Mouse (Mus musculus) C2C12 (cell line): ENCODE measurements around the gene Lce1a2. TPM values are rescaled to one million over a fixed set of nuclear protein-coding genes. Genes with fewer than 3 reads are reported as not detected.

Source experiments
- H3K27me3 ChIP-seq: one replicate; pipeline ENCODE4 v1.6.1; 2011; ENCODE audit not compliant: control insufficient read depth, insufficient read depth, insufficient read length
- H3K36me3 ChIP-seq: one replicate; pipeline ENCODE4 v1.6.1; 2011; ENCODE audit not compliant: control insufficient read depth, insufficient read depth
- H3K4me3 ChIP-seq: one replicate; pipeline ENCODE4 v1.5.1; 2011; ENCODE audit warnings: mild to moderate bottlenecking, control low read depth; ENCODE audit not compliant: poor library complexity, insufficient read depth, severe bottlenecking
- H3K79me2 ChIP-seq: one replicate; pipeline ENCODE4 v1.6.1; 2011; ENCODE audit not compliant: control insufficient read depth, insufficient read depth
- H3K79me3 ChIP-seq: one replicate; pipeline ENCODE4 v1.6.1; 2011; ENCODE audit warnings: low read depth, control low read depth
- H3ac ChIP-seq: one replicate; pipeline ENCODE3; 2011; ENCODE audit warnings: low read depth; ENCODE audit not compliant: control insufficient read depth, insufficient read length
- CEBPB ChIP-seq: IDR thresholded peaks from one replicate; pipeline ENCODE4 v1.6.1; 2011; ENCODE audit warnings: low read depth, mild to moderate bottlenecking, control low read depth, moderate library complexity
- CTCF ChIP-seq: IDR thresholded peaks from one replicate; pipeline ENCODE4 v1.5.1; 2011; ENCODE audit not compliant: control insufficient read depth, insufficient read depth, insufficient read length
- FOSL1 ChIP-seq: IDR thresholded peaks from one replicate; pipeline ENCODE4 v1.8.0; 2011; ENCODE audit warnings: mild to moderate bottlenecking, low read length; ENCODE audit not compliant: poor library complexity, insufficient read depth, severe bottlenecking
- MAX ChIP-seq: IDR thresholded peaks from one replicate; pipeline ENCODE4 v1.6.1; 2011; ENCODE audit warnings: mild to moderate bottlenecking, control low read depth
- MYOD1 ChIP-seq: IDR thresholded peaks from one replicate; pipeline ENCODE4 v1.6.1; 2011; ENCODE audit warnings: low read depth; ENCODE audit not compliant: control insufficient read depth, insufficient read length
- MYOG ChIP-seq: IDR thresholded peaks from one replicate; pipeline ENCODE4 v1.6.1; 2011; ENCODE audit not compliant: control insufficient read depth, insufficient read length; ENCODE audit errors: extremely low read depth
- USF1 ChIP-seq: IDR thresholded peaks from one replicate; pipeline ENCODE4 v1.6.1; 2011; ENCODE audit warnings: low read depth, mild to moderate bottlenecking, control low read depth, moderate library complexity
- polyA plus RNA-seq: library from polyadenylated mRNA; unstranded; fragments of >200 nt; fragmentation: generic; extraction: Trizol; gene quantifications from one replicate; pipeline ENCODE4 v1.2.1, GENCODE M21; 2012; ENCODE audit warnings: missing spikeins

Gene Lce1a2
- polyA plus RNA-seq, 1 experiment: not detected

GRCm38 (mm10) chr3:92687110-92687509, 17.0 kb upstream of the Lce1a2 start, which contains the start of gene Lce1d:
Gene Lce1d (minus strand): TSS chr3:92687210.
- TF ChIP-seq CTCF: no peak
- TF ChIP-seq MYOG: no peak
- no peak for TF ChIP-seq MYOD1
- TF ChIP-seq MAX: no peak
- no peak for TF ChIP-seq FOSL1
- no peak for TF ChIP-seq USF1
- TF ChIP-seq CEBPB: no peak

GRCm38 (mm10) chr3:92678947-92679346, 8.8 kb upstream of the Lce1a2 start, which contains the start of gene Lce1c:
Gene Lce1c (plus strand): TSS chr3:92679247.
- Histone ChIP-seq H3K36me3 (no peaks in the 10 kb centered on the region), H3ac (no peak within 1 kb of the TSS), H3K79me3 (no peaks in the 10 kb centered on the region), H3K79me2 (no peaks in the 10 kb centered on the region), H3K27me3 (no peaks in the 10 kb centered on the region), H3K4me3 (no peak within 1 kb of the TSS)
- no peak for TF ChIP-seq MYOD1

More at GRCm38 (mm10) chr3:92687110-92687509, 17.0 kb upstream of the Lce1a2 start, which contains the start of gene Lce1d:
- Histone ChIP-seq H3ac (no peak within 1 kb of the TSS), H3K36me3 (no peaks in the 10 kb centered on the region), H3K27me3 (no peaks in the 10 kb centered on the region), H3K79me3 (no peaks in the 10 kb centered on the region), H3K79me2 (no peaks in the 10 kb centered on the region), H3K4me3 (no peak within 1 kb of the TSS)

DNA sequence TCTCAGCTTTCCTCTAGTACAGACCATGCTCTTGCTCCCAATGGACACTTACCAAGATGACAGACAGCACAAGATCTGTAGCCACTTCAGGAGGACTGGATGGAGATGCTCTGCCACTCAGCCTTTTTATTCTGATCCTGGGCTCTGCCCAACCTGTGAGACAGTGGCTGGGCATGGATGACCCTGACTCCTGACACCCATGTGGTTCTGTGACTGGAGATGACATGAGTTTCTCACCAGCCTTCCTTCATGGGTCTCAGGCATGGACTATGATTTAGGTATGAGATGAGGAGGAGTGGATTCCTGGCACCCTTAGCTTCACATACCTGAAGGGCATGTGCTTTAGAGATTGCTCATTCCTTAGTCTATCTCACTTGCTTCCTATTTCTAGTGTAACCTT, 13.3 kb downstream of the Lce1a2 start, which contains the start of gene Lce1b:
TSS of gene Lce1b (minus strand) at position 101 of the 400 bp plus-strand sequence.
- Histone ChIP-seq H3ac (no peak within 1 kb of the TSS), H3K4me3 (no peak within 1 kb of the TSS), H3K79me3 (no peaks in the 10 kb centered on the region), H3K27me3 (no peaks in the 10 kb centered on the region), H3K79me2 (no peaks in the 10 kb centered on the region), H3K36me3 (no peaks in the 10 kb centered on the region)
- no peak for TF ChIP-seq MYOD1
- TF ChIP-seq MAX: no peak
- no peak for TF ChIP-seq USF1
- TF ChIP-seq CEBPB: no peak
- TF ChIP-seq CTCF: no peak
- no peak for TF ChIP-seq MYOG
- TF ChIP-seq FOSL1: no peak

- H3ac ChIP-seq: no peak within 1 kb of the TSS
- no peak for TF ChIP-seq CTCF
- TF ChIP-seq MAX: no peak
- no peak within 1 kb of the TSS for H3K4me3 ChIP-seq
- H3K27me3 ChIP-seq: no peaks in the 10 kb centered on the region
- no peaks in the 10 kb centered on the region for H3K36me3 ChIP-seq
- H3K79me2 ChIP-seq: no peaks in the 10 kb centered on the region
- H3K79me3 ChIP-seq: no peaks in the 10 kb centered on the region
Measured at GRCm38 (mm10) chr3:92648207-92648606, 21.9 kb downstream of the Lce1a2 start, which contains the start of gene Lce1a1. Gene Lce1a1 (minus strand): TSS chr3:92648307.

DNA sequence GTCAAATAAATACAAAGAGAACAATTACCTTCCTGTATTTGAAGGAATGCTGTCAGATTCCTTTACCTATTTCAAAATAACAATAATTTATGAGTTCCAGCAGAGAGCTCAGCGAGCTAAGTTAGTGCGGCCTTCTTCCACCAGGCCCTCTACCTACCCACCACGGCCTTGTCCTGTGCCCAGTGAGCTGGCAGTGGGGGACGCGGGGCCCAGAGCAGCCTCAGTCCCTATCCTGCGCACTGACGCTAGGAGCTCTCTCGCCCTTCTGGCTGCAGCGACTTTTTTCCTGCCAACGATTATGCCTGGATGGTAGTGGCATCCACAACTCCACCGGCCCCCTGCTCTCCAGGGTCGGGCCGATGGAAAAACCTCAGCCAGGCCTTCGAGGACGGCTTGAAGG, 30.3 kb downstream of the Lce1a2 start:
- TF ChIP-seq MYOD1 (no peak), CTCF (no peak), MYOG (no peak), USF1 (no peak), CEBPB (no peak), MAX (no peak), FOSL1 (no peak)
- Histone ChIP-seq H3K4me3 (no peak overlapping the region), H3K79me3 (no peaks in the 10 kb centered on the region), H3ac (no peak overlapping the region), H3K79me2 (no peaks in the 10 kb centered on the region), H3K36me3 (no peaks in the 10 kb centered on the region), H3K27me3 (no peaks in the 10 kb centered on the region)

GRCm38 (mm10) chr3:92638653-92638991, 31.5 kb downstream of the Lce1a2 start:
- H3ac ChIP-seq: no peak overlapping the region
- no peaks in the 10 kb centered on the region for H3K27me3 ChIP-seq
- no peaks in the 10 kb centered on the region for H3K79me2 ChIP-seq
- no peaks in the 10 kb centered on the region for H3K79me3 ChIP-seq
- H3K4me3 ChIP-seq: no peak overlapping the region
- TF ChIP-seq MYOG (no peak), MAX (no peak), CEBPB (no peak), MYOD1 (no peak), CTCF (no peak), FOSL1 (no peak), USF1 (no peak)
- no peaks in the 10 kb centered on the region for H3K36me3 ChIP-seq
